Mouse (Mus musculus): ENCODE measurements at regions not wholly inside any gene's neighbourhood (a gene's known extent, or its start where the extent isn't known, plus 50 kb on each side); places are given as distances from the start of the nearest gene placed in this dataset.

GRCm38 (mm10) chr1:82168158-82168557, 64.8 kb upstream of the Gm9747 start:
- DNase-seq (ENCODE audit: low spot score), result no peak

- DNase-seq (ENCODE audit: low spot score), result no peak
Observed at GRCm38 (mm10) chr1:82168949-82169348, 64.0 kb upstream of the Gm9747 start.

DNA sequence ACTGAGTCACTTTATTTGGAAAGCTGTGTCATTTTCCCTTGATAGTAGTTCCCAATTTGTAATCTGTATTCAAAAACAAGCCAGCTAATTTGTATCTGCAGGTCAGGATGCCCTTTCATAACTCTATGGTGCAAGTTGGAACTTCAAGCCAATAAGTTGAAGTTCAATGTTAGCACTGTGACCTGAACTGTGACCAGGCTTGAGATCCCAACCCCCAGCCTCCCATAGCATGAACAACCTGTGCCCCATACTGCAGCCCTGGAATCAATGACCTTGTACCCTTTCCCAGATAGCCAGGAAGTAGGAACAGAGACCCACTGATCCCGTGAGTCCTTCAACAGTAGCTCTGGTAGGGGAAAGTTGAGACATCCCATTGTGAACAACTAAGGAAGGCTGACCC, 52.5 kb upstream of the Gm9747 start:
- no peak for DNase-seq (ENCODE audit: low spot score)
